Mouse (Mus musculus) T-helper 17 cell (primary cell): ENCODE data around the gene Kcnk1.

ENCODE experiments used
- in situ Hi-C, 2 experiments: fragments of 300-600 bp; cut with MboI, MseI; formaldehyde crosslinking; loops; 1 replicate in 1 of 2; 2 replicates in 1 of 2; pipeline ENCODE4 v1.15.1; 2025; ENCODE audit warnings: high pct_unique_total_duplicates in 2 of 2

Gene Kcnk1

GRCm38 (mm10) chr8:125995101-125995986, at the start of gene Kcnk1:
TSS of gene Kcnk1 (plus strand) at chr8:125995170.
- in situ Hi-C loops, result no loop called here

- in situ Hi-C loops, result no loop called here
Measured at GRCm38 (mm10) chr8:125948696-125949308, 46.2 kb upstream of the Kcnk1 start.

DNA sequence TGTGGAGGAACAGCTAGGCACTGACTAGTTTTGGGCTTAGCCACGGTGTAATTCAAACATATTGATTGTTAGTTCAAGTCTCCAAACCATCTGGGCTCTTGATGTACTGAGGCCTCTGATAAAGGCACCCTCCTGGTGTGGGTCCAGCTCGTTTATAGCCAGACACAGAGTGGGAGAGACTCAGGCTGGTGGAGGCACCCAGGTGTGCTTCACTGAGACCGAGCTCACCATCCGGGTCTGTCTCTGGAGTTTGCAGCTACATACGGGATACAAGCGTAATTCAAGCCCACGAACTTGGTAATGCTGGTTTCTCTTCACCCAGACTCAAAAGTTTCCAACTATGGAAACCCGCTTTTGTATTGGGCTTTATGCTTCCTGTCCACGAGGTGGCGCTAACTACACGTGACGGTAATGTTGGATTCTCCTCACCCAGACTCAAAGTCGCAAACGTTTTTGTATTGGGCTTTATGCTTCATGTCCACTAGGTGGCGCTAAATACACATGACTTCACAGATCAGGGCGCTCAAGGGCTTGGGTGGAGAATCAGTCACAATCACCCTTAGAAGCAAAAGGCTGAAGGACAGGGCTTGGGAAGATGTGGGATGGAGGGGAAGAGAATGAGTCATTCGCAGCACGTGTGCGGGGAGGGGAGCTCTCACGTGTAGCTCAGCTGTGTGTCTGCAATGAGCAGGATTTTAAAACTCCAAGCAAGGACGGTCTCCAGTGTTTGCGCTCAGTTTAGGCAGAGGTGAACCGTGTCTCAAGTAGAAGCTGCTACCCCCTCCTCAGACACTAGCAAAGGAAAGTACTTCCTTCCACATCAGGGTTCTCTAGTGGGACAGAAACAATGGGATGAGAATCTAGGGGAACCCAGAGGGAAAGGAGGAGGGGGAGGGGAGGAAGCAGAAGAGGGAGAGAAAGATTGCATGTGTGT, 44.7 kb upstream of the Kcnk1 start:
- in situ Hi-C loops, result no loop called here

DNA sequence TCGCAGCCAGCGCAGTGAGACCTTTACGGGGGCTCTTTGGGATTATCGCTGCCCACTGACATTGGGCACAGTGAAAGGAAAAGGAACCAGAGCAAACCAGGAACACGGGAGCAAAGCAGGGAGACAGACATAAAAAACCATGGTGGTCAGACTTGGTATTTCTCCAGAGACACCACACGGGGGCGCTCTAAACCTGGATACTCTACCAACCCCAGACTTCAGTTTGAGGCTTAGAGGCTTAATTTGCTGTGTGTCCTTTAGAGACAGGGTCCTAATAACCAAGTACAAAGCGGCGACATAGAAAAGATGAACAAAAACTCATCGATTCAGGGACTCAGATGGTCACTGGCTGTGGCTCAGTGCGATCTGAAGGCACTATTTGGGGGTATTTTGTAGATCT, 39.3 kb upstream of the Kcnk1 start:
- in situ Hi-C loops, result no loop called here

GRCm38 (mm10) chr8:125956796-125957195, 38.2 kb upstream of the Kcnk1 start:
- in situ Hi-C loops, result no loop called here

- in situ Hi-C loops, result no loop called here
Measured at GRCm38 (mm10) chr8:125957226-125957993, 37.6 kb upstream of the Kcnk1 start.

- in situ Hi-C loops, result no loop called here
Measured at GRCm38 (mm10) chr8:125957994-125958368, 37.0 kb upstream of the Kcnk1 start.

- in situ Hi-C loops, result no loop called here
Measured at GRCm38 (mm10) chr8:125959363-125959771, 35.6 kb upstream of the Kcnk1 start.

DNA sequence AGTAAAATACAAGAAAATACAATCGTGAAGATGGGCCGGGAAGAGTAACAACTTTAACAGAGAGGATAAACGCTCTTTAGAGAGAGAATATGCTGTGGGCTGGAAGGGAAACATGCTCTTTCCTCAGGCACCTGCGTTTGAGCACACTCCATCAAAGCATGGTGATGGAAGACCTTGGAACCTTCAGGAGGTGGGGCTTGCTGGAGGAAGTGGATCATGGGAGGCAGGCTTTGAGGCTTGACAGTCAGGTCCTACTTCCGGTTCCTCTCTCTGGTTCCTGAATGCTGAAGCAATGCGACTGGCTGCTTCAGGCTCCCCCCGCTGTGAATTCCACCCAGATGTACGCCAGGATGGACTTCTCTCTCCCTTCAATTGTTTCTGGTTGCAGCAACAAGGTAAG, 34.9 kb upstream of the Kcnk1 start:
- in situ Hi-C loops, result no loop called here

DNA sequence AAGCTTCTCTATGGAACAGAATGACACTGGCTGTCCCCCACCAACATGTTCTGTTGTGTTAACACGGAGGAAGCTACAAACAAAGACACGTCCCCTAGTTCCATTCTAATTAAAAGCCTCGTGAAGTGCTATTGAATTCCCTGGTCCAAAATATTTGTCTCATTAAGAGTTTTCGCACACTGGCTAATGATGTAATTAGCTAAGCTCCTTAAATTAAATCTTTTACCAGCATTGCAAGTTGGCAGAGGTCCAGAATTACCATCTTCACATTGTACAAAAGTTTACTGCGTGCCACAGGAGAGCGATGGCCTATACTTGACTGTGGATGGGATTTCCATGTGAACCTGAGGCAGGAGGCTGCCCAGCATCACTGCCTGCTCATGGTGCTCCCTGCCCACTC, 33.2 kb upstream of the Kcnk1 start:
- in situ Hi-C loops, result no loop called here

DNA sequence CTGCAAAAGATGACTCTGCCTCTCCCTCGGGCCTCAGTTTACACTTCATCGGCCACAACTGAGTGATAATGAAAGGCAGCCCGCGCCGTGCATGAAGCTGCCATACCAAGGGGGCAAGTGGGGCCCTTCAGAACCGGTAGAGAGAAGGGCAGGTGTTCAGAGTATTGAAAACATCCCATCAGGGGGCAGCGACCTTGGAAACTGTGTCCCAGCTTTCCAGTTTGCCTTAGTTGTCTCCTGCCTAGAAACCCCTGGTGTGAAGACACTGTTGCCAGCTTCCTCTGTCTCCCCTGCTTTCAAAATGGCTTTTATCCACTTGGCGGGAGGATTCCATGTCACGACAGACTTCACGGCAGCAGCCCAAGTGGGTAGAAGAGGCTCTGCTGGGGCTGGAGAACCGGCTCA, 31.2 kb upstream of the Kcnk1 start:
- in situ Hi-C loops, result no loop called here

DNA sequence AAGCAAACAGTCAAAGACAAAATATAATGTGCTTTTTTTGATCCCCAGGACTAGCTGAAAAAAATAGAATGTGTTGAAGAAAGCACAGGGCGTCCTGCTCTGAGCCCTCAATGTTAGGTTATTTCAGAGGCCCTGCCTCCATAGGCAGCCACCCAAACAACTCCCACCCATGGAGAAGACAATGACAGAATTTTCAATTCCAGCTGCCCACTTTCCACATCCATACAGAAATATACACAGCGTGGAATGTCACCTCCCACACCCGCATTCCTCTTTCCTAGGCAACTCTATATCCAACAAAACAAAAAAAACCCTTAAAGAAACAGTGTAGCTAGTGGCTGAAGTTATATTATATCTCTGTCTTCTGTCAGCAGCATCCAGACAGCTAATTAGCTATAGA, 23.6 kb upstream of the Kcnk1 start:
- in situ Hi-C loops, result no loop called here

GRCm38 (mm10) chr8:125975981-125976380, 19.0 kb upstream of the Kcnk1 start:
- in situ Hi-C loops, result no loop called here

DNA sequence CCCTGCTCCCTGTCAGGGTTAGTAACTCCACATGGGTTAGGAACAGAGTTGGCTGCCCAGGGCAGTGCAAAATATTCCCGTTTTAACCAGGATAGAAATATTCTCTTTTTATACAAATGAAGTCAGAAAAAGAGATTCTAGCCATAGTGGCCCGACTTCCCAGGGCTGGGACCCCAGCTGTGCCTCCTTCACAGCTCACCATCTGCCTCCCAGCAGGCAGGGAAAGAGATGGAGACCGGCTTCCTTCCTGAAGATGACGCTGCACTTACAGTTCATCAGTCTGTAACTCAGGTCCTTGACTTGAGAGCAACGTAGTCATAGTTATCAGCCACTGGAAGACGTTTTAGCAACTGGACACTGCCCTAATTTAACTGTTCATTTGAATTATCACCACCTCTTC, 14.1 kb upstream of the Kcnk1 start:
- in situ Hi-C loops, result no loop called here

GRCm38 (mm10) chr8:125983515-125983914, 11.5 kb upstream of the Kcnk1 start:
- in situ Hi-C loops, result no loop called here

DNA sequence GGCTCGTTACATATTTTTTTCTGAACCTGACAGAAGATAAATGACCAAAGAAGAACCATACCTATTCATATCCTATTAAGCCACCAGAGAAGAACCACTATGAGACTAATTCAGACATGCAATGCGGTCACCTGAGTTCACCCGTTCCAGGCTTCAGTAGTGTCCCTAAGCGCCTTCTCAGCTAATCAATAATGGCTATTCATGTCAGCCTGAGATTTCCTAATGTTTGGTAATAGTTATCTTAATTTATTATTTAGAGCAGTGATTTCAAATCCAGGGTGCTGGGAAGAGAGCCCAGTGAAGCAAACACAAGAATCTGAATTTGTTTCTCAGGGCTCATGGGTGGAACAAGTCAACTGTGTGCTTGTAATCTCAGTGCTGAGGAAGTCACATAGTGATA, 10.8 kb upstream of the Kcnk1 start:
- in situ Hi-C loops, result no loop called here

GRCm38 (mm10) chr8:125985364-125985763, 9.6 kb upstream of the Kcnk1 start:
- in situ Hi-C loops, result no loop called here

DNA sequence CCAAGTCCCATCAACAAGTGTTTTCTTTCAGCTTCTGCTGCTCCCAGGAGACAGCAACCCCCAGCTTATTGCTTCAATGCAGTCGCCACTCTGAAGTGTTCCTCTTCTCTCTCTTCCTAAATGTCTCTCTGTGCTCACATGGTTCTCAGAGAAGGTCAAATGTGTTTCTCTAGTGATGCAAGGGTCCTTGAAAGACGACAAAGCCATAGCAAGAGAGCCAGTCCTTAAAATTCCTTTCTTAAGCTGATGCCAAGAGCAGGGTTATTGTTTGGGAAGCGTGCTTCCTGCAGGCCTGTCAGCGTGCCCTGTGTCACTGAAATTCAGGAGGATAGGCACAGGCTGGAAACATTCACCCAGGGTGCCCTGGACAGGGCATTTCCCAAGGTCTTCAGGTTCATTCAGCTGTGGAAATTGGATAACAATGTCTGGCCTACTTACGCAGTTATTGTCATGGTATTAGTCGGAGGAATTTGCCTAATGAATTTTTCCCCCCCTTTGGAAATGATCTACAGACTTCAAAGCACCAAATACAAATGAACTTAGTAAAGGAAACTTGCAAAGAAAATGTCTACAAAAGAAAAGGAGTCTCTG, 7.9 kb upstream of the Kcnk1 start:
- in situ Hi-C loops, result no loop called here

DNA sequence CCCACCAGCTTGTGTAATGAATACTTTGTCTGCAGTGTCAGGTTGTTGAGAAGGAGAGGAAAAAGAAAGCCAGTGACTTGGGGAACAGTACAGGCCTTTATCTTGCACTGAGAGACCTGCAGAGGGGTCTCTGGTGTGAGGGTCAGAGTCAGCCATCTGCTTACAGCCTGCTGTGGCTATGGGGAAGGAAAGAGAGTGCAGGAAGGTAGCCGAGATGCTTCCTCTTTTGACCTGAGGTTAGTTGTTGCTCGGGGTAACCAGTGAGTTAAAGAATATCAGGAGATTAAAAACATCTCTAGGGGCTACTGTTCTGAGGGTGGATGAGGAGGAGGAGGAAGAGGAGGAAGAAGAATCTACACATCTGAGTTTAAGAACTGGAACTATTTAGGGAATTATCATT, 7.0 kb upstream of the Kcnk1 start:
- in situ Hi-C loops, result no loop called here

DNA sequence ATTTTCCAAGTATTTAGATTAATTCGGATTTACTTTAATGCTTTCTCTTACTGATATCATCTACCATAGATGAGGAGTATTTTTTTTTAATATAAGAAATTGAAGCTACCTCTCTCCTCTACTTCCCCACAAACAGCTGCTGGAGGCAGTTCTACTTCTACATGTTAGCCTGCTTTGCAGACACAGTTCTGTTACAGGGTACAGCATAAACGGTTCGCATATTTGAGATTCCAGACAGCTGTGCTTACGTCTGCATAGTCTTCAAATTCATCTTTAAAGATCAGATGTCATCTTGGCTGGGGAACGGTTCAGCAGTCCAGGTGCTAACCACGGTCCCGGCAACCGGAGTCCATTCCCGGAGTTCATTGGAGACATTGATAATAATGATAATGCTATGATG, 1.3 kb upstream of the Kcnk1 start:
- in situ Hi-C loops, result no loop called here
